In the genomic region with DNA sequence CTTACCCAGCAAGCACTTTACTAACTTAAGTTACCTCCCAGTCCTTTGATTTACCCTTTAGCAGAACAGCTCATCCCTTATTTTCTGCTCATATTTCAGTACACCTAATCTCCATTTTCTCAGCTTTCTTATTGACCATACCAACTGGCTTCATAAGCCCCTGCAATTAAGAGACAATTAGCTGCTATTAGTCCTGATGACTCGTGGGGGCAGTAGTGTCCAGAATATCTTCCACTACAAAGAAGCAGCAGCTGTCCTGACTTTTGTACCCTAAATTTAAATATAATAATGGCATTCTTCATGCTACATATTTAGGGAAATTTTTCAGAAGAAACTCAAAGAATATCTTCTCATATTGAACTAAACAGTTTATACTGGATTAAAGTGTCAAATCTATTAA, we compare ENCODE assay signal across 13 mouse cellular contexts. TPM values are rescaled to one million over a fixed set of nuclear protein-coding genes. Genes with fewer than 3 reads are reported as not detected.
A peak's percentile ranks its signal among the peaks of the same experiment; 100 is the strongest.
DNase-seq lines count a peak whose midpoint lies in the region; ATAC-seq lines count a peak whose summit lies in the region.
"Had no signal": no experiment of that assay in that cellular context is flagged by ENCODE, and none has a peak within 500 bp of the region (broad histone marks: within the 10 kb centered on the region; RNA-seq: fewer than 3 reads in every experiment).

No protein-coding gene starts in this region.

- no peak overlapping the region for H3K27ac ChIP-seq in forebrain, embryonic 14.5 days (ENCODE audit: low read depth, low read length)
- H3K27ac ChIP-seq in forebrain, embryonic 13.5 days = no peak overlapping the region
- no peak overlapping the region for H3K27ac ChIP-seq in kidney, embryonic 14.5 days (ENCODE audit: low read depth, low read length)
- H3K27ac ChIP-seq in forebrain, embryonic 11.5 days (ENCODE audit: low read depth, low read length) = no peak overlapping the region
- H3K27ac ChIP-seq: heart, embryonic 13.5 days; liver, embryonic 13.5 days had no signal

- no peaks in the 10 kb centered on the region for H3K27me3 ChIP-seq in forebrain, embryonic 14.5 days (replicated peaks; ENCODE audit: control insufficient read depth, insufficient read depth, low read length)
- H3K27me3 ChIP-seq in forebrain, embryonic 13.5 days = no peaks in the 10 kb centered on the region
- H3K27me3 ChIP-seq in kidney, embryonic 14.5 days (ENCODE audit: control insufficient read depth, insufficient read depth, low read length) = no peaks in the 10 kb centered on the region
- no peaks in the 10 kb centered on the region for H3K27me3 ChIP-seq in forebrain, embryonic 11.5 days (ENCODE audit: control insufficient read depth, insufficient read depth, low read length)
- H3K27me3 ChIP-seq: heart, embryonic 13.5 days; liver, embryonic 13.5 days had no signal

- H3K36me3 ChIP-seq in forebrain, embryonic 14.5 days (ENCODE audit: control insufficient read depth, insufficient read depth, low read length) = no peaks in the 10 kb centered on the region
- no peaks in the 10 kb centered on the region for H3K36me3 ChIP-seq in forebrain, embryonic 13.5 days (ENCODE audit: poor library complexity, severe bottlenecking)
- no peaks in the 10 kb centered on the region for H3K36me3 ChIP-seq in kidney, embryonic 14.5 days (ENCODE audit: control insufficient read depth, insufficient read depth, low read length)
- H3K36me3 ChIP-seq in forebrain, embryonic 11.5 days (ENCODE audit: control insufficient read depth, insufficient read depth, low read length) = no peaks in the 10 kb centered on the region
- H3K36me3 ChIP-seq: heart, embryonic 13.5 days; liver, embryonic 13.5 days had no signal

- 18% methylated on average over 1 of the region's 1 CpGs for WGBS in forebrain, embryonic 14.5 days
- WGBS in forebrain, embryonic 13.5 days = 22% methylated on average over 1 of the region's 1 CpGs
- WGBS in kidney, embryonic 14.5 days = 20% methylated on average over 1 of the region's 1 CpGs
- 11% methylated on average over 1 of the region's 1 CpGs for WGBS in forebrain, embryonic 11.5 days

- no peaks in the 10 kb centered on the region for H3K9me3 ChIP-seq in forebrain, embryonic 14.5 days (replicated peaks; ENCODE audit: control insufficient read depth, low read length)
- no peaks in the 10 kb centered on the region for H3K9me3 ChIP-seq in forebrain, embryonic 13.5 days (replicated peaks)
- H3K9me3 ChIP-seq in kidney, embryonic 14.5 days (ENCODE audit: control insufficient read depth, low read length) = no peaks in the 10 kb centered on the region
- no peaks in the 10 kb centered on the region for H3K9me3 ChIP-seq in forebrain, embryonic 11.5 days (ENCODE audit: control insufficient read depth, low read length)
- H3K9me3 ChIP-seq: heart, embryonic 13.5 days; liver, embryonic 13.5 days had no signal

- peak; percentile 8 for DNase-seq in forebrain, embryonic 14.5 days (ENCODE audit: low spot score)
- peak; percentile 44 for DNase-seq in kidney, postnatal 14 days
- DNase-seq in MEL-GATA-1-ER (ENCODE audit: extremely low read depth, low read depth) = peak; percentile 19
- DNase-seq in lung, postnatal 14 days = peak; percentile 28
- no peak for DNase-seq in right cerebral cortex, postnatal 36 days (ENCODE audit: low spot score in 2 of 2)
- no peak for DNase-seq in forebrain, embryonic 11.5 days (ENCODE audit: low spot score)
- DNase-seq: liver, embryonic 13.5 days; right cerebral cortex, postnatal 14 days; thymus, postnatal 14 days had no signal

- H3K4me1 ChIP-seq in forebrain, embryonic 14.5 days (ENCODE audit: control insufficient read depth, insufficient read depth, low read length) = no peaks in the 10 kb centered on the region
- H3K4me1 ChIP-seq in forebrain, embryonic 13.5 days = no peaks in the 10 kb centered on the region
- H3K4me1 ChIP-seq in kidney, embryonic 14.5 days (ENCODE audit: control insufficient read depth, insufficient read depth, low read length) = no peaks in the 10 kb centered on the region
- H3K4me1 ChIP-seq in forebrain, embryonic 11.5 days (replicated peaks; ENCODE audit: control insufficient read depth, insufficient read depth, low read length) = no peaks in the 10 kb centered on the region
- H3K4me1 ChIP-seq: heart, embryonic 13.5 days; liver, embryonic 13.5 days had no signal

- no peak for ATAC-seq in forebrain, embryonic 14.5 days
- ATAC-seq in forebrain, embryonic 13.5 days = no peak
- no peak for ATAC-seq in kidney, embryonic 14.5 days (ENCODE audit: low FRiP score, low TSS enrichment)
- ATAC-seq in forebrain, embryonic 11.5 days (replicated peaks; ENCODE audit: low FRiP score) = no peak

- H3K4me3 ChIP-seq in forebrain, embryonic 14.5 days (ENCODE audit: low read depth, low read length) = no peak overlapping the region
- H3K4me3 ChIP-seq in forebrain, embryonic 13.5 days = no peak overlapping the region
- H3K4me3 ChIP-seq in kidney, embryonic 14.5 days (ENCODE audit: low read length) = no peak overlapping the region
- H3K4me3 ChIP-seq in forebrain, embryonic 11.5 days (ENCODE audit: low read depth, low read length) = no peak overlapping the region
- H3K4me3 ChIP-seq: heart, embryonic 13.5 days; liver, embryonic 13.5 days; myocyte had no signal

- no peak overlapping the region for H3K4me2 ChIP-seq in forebrain, embryonic 14.5 days (ENCODE audit: low read length)
- no peak overlapping the region for H3K4me2 ChIP-seq in forebrain, embryonic 13.5 days
- no peak overlapping the region for H3K4me2 ChIP-seq in kidney, embryonic 14.5 days (replicated peaks; ENCODE audit: low read depth, low read length)
- H3K4me2 ChIP-seq in forebrain, embryonic 11.5 days (ENCODE audit: low read depth, low read length, severe bottlenecking) = no peak overlapping the region
- H3K4me2 ChIP-seq: heart, embryonic 13.5 days; liver, embryonic 13.5 days had no signal

- no peak overlapping the region for H3K9ac ChIP-seq in forebrain, embryonic 14.5 days (ENCODE audit: low read length)
- H3K9ac ChIP-seq in forebrain, embryonic 13.5 days = no peak overlapping the region
- no peak overlapping the region for H3K9ac ChIP-seq in kidney, embryonic 14.5 days (ENCODE audit: low read depth, low read length)
- H3K9ac ChIP-seq in forebrain, embryonic 11.5 days (ENCODE audit: low read length) = no peak overlapping the region
- H3K9ac ChIP-seq: heart, embryonic 13.5 days; liver, embryonic 13.5 days had no signal

RNA-seq across cellular contexts. Expression of gene Fam171a1, which starts 24.8 kb away (rescaled TPM):
- 23.9 and 26.1 TPM in 2 replicates for polyA plus RNA-seq in forebrain, embryonic 14.5 days (2014; fragmentation: Nextera tagmentation; extraction: Ambion mirVana)
- 26.1 and 27.8 TPM in 2 replicates for polyA plus RNA-seq in forebrain, embryonic 13.5 days (2015; fragmentation: Nextera tagmentation; extraction: Ambion mirVana)
- 24.3 and 55.7 TPM in 2 replicates for polyA plus RNA-seq in kidney, embryonic 14.5 days (2014; fragmentation: Nextera tagmentation; extraction: Ambion mirVana)
- polyA plus RNA-seq in forebrain, embryonic 11.5 days (2014; fragmentation: Nextera tagmentation; extraction: Ambion mirVana) = 34.7 and 35.9 TPM in 2 replicates

Comparison
In these comparisons a context has a peak if more than half of its experiments do, and no peak if none do; other contexts are left out.
1. DNase-seq: peak in forebrain, embryonic 14.5 days (single experiment), kidney, postnatal 14 days (single experiment), MEL-GATA-1-ER (single experiment) and lung, postnatal 14 days (single experiment); none in right cerebral cortex, postnatal 36 days (0 of 2) and forebrain, embryonic 11.5 days (single experiment).